Mouse (Mus musculus) bone marrow, adult 2 months (tissue): ENCODE data around the gene Praf2.

Source experiments
- CTCF ChIP-seq: fragments of 200-500 bp; IDR thresholded peaks from 2 replicates; pipeline ENCODE4 v1.5.1; 2011; ENCODE audit warnings: low read length, control low read depth; ENCODE audit not compliant: control insufficient read depth, insufficient read depth
- POLR2A ChIP-seq: fragments of 200-500 bp; IDR thresholded peaks from 2 replicates; pipeline ENCODE4 v1.6.1; 2011; ENCODE audit warnings: low read depth, mild to moderate bottlenecking, control low read depth, low read length, borderline replicate concordance; ENCODE audit not compliant: control insufficient read depth

DNA sequence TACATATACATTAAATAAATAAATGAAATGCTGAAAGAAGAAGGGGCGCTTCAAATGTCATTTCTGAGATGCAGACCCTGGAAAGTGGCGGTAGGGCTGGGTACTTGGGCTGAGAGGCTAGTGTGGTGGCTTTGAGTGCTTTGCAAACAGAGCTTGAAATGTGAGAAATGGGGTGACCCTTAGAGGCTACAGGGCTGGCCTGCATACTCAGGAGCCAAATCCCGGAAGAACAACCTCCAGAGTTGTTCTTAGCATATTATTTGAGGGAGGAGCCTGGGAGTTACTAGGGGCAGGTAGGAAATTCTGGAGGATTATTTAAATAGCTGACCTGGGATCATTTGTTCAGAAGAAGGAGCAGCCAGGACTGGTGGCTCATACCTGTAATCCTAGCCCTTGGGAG, 37.8 kb upstream of the Praf2 start:
- no peak for TF ChIP-seq POLR2A
- TF ChIP-seq CTCF: no peak
